Mouse (Mus musculus): Measurements from ENCODE around the gene Lrrc17.

Gene Lrrc17

GRCm38 (mm10) chr5:21543409-21544201 lies at the start of gene Lrrc17:
Lrrc17 (plus strand) TSS chr5:21543559.
- DNase-seq (ENCODE audit: low read depth, low spot score) = no peak

GRCm38 (mm10) chr5:21494781-21495180 lies 48.6 kb upstream of the Lrrc17 start:
- no peak for DNase-seq (ENCODE audit: low read depth, low spot score)

GRCm38 (mm10) chr5:21496321-21496720 lies 47.0 kb upstream of the Lrrc17 start:
- peak; percentile 49 for DNase-seq (ENCODE audit: low read depth, low spot score)

DNA sequence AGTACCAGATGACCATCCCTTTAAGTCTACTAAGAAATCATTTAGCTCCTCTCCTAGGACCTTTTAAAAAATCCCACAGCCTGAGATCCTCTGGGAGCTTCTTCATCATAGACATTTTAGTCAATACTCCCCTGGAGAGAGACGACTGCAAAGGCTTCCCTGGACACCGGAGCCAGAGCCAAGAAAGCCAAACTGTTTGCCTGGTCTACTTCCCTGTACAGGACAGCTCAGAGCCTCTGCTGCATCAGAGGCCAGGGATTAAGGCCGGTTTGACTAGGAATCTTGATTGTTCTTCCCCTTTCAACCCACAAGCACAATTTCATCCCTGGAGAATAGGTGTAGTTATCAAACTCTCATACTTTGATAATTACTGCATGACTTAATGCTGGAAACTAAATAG lies 46.5 kb upstream of the Lrrc17 start:
- DNase-seq (ENCODE audit: low read depth, low spot score) = peak; percentile 72

GRCm38 (mm10) chr5:21498490-21498889 lies 44.9 kb upstream of the Lrrc17 start:
- no peak for DNase-seq (ENCODE audit: low read depth, low spot score)

DNA sequence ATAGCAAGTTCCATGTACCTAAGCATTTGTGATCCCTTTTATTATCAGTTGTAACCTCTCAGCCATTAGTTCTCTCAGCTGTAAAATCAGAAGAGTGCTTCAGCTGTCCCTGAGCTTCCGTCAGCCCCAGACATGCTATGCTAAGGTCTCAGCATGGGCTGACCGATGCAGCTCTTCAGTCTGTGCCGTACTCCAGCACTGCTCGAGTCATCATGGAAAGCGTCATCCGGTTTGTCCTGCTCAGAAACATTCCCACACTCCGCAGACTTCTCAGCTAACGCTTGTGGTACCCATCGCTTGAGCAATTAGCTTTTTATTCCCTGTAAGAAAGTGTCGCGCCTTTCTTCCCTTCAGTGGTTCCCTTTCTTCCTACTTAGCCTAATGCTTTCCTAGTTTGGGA lies 44.4 kb upstream of the Lrrc17 start:
- DNase-seq (ENCODE audit: low read depth, low spot score) = no peak

GRCm38 (mm10) chr5:21500133-21500532 lies 43.2 kb upstream of the Lrrc17 start:
- DNase-seq (ENCODE audit: low read depth, low spot score) = no peak

- no peak for DNase-seq (ENCODE audit: low read depth, low spot score)
Observed at GRCm38 (mm10) chr5:21500941-21501340, 42.4 kb upstream of the Lrrc17 start.

- DNase-seq (ENCODE audit: low read depth, low spot score) = no peak
Observed at GRCm38 (mm10) chr5:21502936-21503610, 40.3 kb upstream of the Lrrc17 start.

- DNase-seq (ENCODE audit: low read depth, low spot score) = no peak
Observed at GRCm38 (mm10) chr5:21505159-21505558, 38.2 kb upstream of the Lrrc17 start.

GRCm38 (mm10) chr5:21506887-21507286 lies 36.5 kb upstream of the Lrrc17 start:
- no peak for DNase-seq (ENCODE audit: low read depth, low spot score)

DNA sequence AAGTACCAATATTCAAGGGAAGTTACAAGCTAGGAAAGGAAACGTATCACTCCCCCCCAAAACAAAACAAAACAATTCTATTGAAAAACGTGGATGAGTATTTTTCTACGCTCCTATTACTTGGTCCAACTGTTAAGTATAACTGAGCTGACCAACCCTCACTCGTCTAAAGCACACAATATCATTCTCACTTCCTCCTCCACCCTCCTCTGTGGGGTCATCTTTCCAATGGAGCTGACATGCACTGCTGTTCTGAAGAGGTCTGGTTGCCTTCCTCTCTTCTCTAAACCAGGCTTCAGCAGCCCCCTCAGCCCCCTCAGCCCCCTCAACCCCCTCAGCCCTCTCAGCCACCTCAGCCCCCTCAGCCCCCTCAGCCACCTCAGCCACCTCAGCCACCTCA lies 33.6 kb upstream of the Lrrc17 start:
- no peak for DNase-seq (ENCODE audit: low read depth, low spot score)

DNA sequence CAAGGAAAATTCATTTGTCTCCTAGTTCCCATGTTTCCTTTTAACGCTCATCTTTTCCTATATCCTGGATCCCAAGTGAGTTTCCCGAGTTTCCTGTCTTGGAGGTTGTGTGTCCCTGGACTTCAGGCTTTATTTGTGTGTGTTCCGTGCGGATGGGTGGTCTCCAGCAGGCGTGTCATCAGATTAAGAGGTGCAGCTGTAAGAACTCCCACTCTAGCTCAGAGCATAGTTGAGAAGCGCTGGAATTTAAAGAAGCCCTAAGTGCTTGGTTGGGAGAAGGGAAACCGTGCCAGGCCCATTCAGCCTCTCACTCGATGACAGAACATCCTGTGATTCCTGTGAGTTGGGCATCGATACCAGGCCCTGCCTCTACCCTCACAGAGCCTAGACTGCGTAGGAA lies 30.0 kb upstream of the Lrrc17 start:
- no peak for DNase-seq (ENCODE audit: low read depth, low spot score)

DNA sequence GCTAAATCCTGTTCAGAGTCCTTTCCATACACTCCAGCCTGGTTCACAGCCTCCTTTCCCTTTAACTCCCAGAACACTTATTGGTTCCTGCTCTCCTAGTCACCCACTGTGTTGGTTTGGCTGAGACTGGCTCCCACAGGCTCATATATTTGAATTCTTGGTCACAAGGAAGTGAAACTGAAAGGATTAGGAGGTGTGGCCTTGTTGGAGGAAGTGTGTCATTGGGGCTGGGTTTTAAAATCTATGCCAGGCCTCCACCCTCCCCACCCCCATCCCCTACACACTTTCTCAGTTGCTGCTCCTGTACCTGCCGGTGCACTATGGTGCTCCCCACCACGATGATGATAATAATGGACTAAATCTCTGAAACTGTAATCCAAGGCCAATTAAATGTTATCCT lies 25.8 kb upstream of the Lrrc17 start:
- DNase-seq (ENCODE audit: low read depth, low spot score) = no peak

GRCm38 (mm10) chr5:21518207-21518606 lies 25.2 kb upstream of the Lrrc17 start:
- no peak for DNase-seq (ENCODE audit: low read depth, low spot score)

DNA sequence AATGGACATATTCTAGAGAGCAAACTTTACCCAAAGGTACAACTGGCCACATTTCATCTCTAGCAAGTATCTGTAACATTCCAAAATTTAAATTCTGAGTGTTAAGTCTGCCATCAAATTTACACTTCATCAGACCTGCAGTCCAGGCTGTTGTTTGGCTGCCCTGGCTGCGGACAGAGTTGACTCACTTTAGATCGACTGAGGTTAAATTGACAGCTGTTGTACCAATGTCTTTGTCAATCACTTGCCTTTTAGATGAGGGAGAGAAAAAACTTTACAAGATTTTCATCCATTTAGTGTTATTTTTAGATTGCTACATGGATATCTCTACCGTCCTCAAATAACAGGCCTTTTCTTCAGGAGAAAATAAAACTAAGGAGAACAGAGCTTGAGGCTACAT lies 24.2 kb upstream of the Lrrc17 start:
- DNase-seq (ENCODE audit: low read depth, low spot score) = no peak

GRCm38 (mm10) chr5:21526835-21527485 lies 16.4 kb upstream of the Lrrc17 start:
- DNase-seq (ENCODE audit: low read depth, low spot score) = no peak

DNA sequence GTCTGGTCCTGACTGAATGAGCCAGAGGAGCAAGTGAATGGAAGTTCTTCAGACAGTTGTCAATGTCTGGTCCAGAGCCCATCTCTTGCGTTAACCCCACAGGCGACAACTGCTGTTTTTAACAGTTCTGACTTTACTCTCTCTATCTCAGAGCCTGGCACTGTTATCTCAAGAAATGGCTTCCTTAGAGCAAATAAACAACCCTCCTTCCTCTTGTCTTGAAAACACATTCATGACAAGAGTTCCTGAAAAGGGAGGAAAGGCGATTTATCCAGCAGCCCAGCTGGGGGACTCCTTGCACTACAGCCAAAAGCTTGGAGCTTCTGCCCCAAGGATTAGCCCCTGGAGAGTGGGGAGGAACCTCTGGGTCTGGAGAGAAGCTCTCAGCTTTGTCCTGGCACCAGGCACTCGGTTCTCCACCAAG lies 15.9 kb upstream of the Lrrc17 start:
- peak; percentile 72 for DNase-seq (ENCODE audit: low read depth, low spot score)

GRCm38 (mm10) chr5:21528068-21528842 lies 15.1 kb upstream of the Lrrc17 start:
- peak; percentile 49 for DNase-seq (ENCODE audit: low read depth, low spot score)

GRCm38 (mm10) chr5:21529110-21529720 lies 14.1 kb upstream of the Lrrc17 start:
- no peak for DNase-seq (ENCODE audit: low read depth, low spot score)

DNA sequence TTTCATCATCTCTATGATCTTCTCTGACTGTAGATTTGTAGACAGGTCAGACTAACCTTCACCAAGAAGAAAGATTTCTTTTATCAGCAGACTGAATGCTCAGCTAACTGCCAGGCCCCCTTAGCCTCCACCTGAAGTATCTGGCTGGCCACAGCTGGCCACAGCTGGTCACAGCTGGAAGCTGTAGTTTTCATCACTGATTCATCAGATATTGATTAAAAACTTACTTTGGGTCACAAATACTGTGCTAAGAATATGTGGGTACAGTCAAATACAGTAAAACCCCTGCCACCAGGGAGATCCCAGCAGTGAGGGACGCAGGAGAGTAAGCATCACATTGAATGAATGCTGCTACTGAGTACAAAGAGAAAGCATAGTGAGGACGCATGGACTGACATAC lies 11.2 kb upstream of the Lrrc17 start:
- no peak for DNase-seq (ENCODE audit: low read depth, low spot score)
